Mouse (Mus musculus) heart, postnatal 0 days (tissue): Measurements from ENCODE around the gene Pgbd5. TPM values are rescaled to one million over a fixed set of nuclear protein-coding genes. Genes with fewer than 3 reads are reported as not detected.

Experiments
- ATAC-seq: fragments of 200-750 bp; cut with Nextera tagmentation; 2 replicates; pipeline ENCODE4 v1.8.0; 2017; ENCODE audit warnings: low read depth, moderate number of reproducible peaks, moderate library complexity; ENCODE audit not compliant: insufficient read depth
- DNase-seq: peaks from one replicate; pipeline ENCODE4 v3.0.0-alpha.2; 2016; ENCODE audit warnings: low spot score
- H3K27ac ChIP-seq: fragments of 300-500 bp; sonication (generic); 2 replicates; pipeline ENCODE4 v1.5.1; 2014; ENCODE audit warnings: low read depth, mild to moderate bottlenecking
- H3K27me3 ChIP-seq: fragments of 300-500 bp; sonication (generic); 2 replicates; pipeline ENCODE4 v1.6.1; 2014; ENCODE audit warnings: low read length, mixed read lengths; ENCODE audit not compliant: control insufficient read depth, insufficient read depth
- H3K36me3 ChIP-seq: fragments of 300-500 bp; sonication (generic); replicated peaks from 2 replicates; pipeline ENCODE4 v1.6.1; 2014; ENCODE audit warnings: low read length, mixed read lengths; ENCODE audit not compliant: control insufficient read depth, insufficient read depth
- H3K4me1 ChIP-seq: fragments of 300-500 bp; sonication (generic); 2 replicates; pipeline ENCODE4 v1.6.1; 2014; ENCODE audit warnings: antibody characterized with exemption; ENCODE audit not compliant: control insufficient read depth, insufficient read depth
- H3K4me2 ChIP-seq: fragments of 300-500 bp; sonication (generic); 2 replicates; pipeline ENCODE4 v1.6.1; 2014; ENCODE audit warnings: low read depth, mild to moderate bottlenecking, low read length, moderate library complexity
- H3K4me3 ChIP-seq: fragments of 300-500 bp; sonication (generic); 2 replicates; pipeline ENCODE4 v1.5.1; 2014; ENCODE audit warnings: low read depth, low read length
- H3K9ac ChIP-seq: fragments of 300-500 bp; sonication (generic); replicated peaks from 2 replicates; pipeline ENCODE4 v1.6.1; 2014; ENCODE audit warnings: low read depth, low read length, mixed read lengths
- H3K9me3 ChIP-seq: fragments of 300-500 bp; sonication (generic); replicated peaks from 2 replicates; pipeline ENCODE4 v1.6.1; 2016; ENCODE audit warnings: low read length; ENCODE audit not compliant: control insufficient read depth
- CTCF ChIP-seq: IDR thresholded peaks from 2 replicates; pipeline ENCODE4 v1.5.1; 2016; ENCODE audit warnings: antibody characterized with exemption, control low read depth, low read depth
- EP300 ChIP-seq: IDR thresholded peaks from 2 replicates; pipeline ENCODE4 v1.6.1; 2016; ENCODE audit warnings: antibody characterized with exemption, low read depth
- WGBS: fragments of 180-500 bp; shearing (Covaris S2); extraction: QIAGEN DNeasy Blood & Tissue Kit; methylation state at CpG from one replicate; pipeline ENCODE4 v1.1.7; 2014; 5-methylcytosine and 5-hydroxymethylcytosine counted together
- polyA plus RNA-seq: library from polyadenylated mRNA; unstranded; fragments of >200 nt; fragmentation: Nextera tagmentation; extraction: Ambion mirVana; gene quantifications from 2 replicates; pipeline ENCODE4 v1.2.1, GENCODE M21; 2015
- total RNA-seq: library from RNA; depleted of rRNA; stranded (reverse); fragments of >200 nt; gene quantifications from 2 replicates; pipeline ENCODE4 v1.2.3, GENCODE M21; 2014; ENCODE audit warnings: low replicate concordance; rRNA removed

Pgbd5 gene
- total and polyA plus RNA-seq, 2 experiments from 2014 or later: 0.97 to 1.7 TPM

DNA sequence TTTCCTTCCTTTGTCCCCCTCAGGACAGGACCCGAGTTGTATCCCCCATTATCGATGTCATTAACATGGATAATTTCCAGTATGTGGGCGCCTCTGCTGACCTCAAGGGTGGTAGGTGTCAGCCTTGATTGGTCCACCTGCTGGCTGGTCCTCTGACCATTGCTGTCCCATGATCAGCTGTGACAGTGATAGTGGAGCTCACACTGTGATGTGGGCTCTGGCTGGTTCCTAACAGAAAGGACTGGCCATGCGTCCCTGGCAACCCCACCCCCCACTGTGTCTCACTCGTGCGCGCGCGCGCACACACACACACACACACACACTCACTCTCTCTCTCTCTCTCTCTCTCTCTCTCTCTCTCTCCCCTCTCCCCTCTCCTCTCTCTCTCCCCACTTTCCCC lies 109.8 kb downstream of the Pgbd5 start:
- no peak for TF ChIP-seq EP300
- no peak for TF ChIP-seq CTCF
- Histone ChIP-seq H3K4me3 (no peak overlapping the region), H3K9ac (no peak overlapping the region), H3K9me3 (no peaks in the 10 kb centered on the region), H3K36me3 (peaks cover 80% of the 10 kb centered on the region), H3K27ac (no peak overlapping the region), H3K4me1 (0 out of 2 replicates have a peak, but pooled peaks cover 3% of the 10 kb centered on the region), H3K4me2 (no peak overlapping the region), H3K27me3 (no peaks in the 10 kb centered on the region)
- whole genome bisulfite sequencing: 80% methylated on average over 10 of the region's 10 CpGs
- no peak for ATAC-seq
- no peak for DNase-seq

DNA sequence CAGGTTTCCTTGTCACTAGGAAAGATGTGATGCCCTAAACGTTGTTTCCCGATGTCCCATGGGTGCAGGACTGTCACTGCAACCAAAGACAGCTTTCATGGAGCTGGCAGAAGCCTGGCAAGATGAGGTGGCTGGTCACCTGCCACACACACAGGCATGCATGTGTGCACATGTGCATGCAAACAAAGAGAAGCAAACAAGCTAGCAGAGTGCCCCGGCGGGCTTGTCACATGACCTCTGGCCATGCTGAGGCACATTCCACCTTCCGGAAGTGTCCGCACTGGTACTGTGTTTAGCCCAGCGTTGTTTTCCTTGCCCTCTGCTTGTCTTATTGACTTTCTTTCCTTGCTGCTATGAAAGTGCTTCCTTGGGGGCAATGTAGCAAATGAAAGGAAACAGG lies 111.2 kb downstream of the Pgbd5 start:
- no peaks in the 10 kb centered on the region for H3K9me3 ChIP-seq
- 80% methylated on average over 7 of the region's 7 CpGs for WGBS
- H3K4me2 ChIP-seq: no peak overlapping the region
- TF ChIP-seq EP300: no peak
- TF ChIP-seq CTCF: no peak
- H3K36me3 ChIP-seq: peaks cover 79% of the 10 kb centered on the region
- no peak overlapping the region for H3K9ac ChIP-seq
- H3K4me3 ChIP-seq: no peak overlapping the region
- ATAC-seq: no peak
- 0 out of 2 replicates have a peak, but pooled peaks cover 3% of the 10 kb centered on the region for H3K4me1 ChIP-seq
- no peak for DNase-seq
- H3K27ac ChIP-seq: no peak overlapping the region
- H3K27me3 ChIP-seq: no peaks in the 10 kb centered on the region

DNA sequence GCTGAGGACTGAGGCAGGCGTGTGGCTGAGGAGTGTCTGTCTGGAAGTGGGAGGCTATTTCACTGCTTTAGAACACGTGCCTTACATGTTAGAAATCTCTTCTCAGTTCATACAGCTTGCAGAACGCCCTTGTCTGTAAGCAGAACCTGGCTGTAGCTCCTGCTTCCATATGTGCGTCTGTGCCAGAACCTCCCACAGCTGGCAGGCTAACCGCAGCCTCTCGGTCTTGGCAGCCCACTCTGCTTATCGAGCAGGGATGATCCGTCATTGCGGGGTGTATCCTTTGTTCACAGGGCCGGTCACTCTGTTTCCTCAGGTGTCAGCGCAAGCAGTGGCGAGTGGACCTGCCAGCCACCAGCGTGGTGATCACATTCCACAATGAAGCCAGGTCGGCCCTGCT lies 116.1 kb downstream of the Pgbd5 start:
- H3K9me3 ChIP-seq: no peaks in the 10 kb centered on the region
- H3K27ac ChIP-seq: no peak overlapping the region
- no peaks in the 10 kb centered on the region for H3K27me3 ChIP-seq
- ATAC-seq (no peak), DNase-seq (no peak)
- peaks cover 52% of the 10 kb centered on the region for H3K36me3 ChIP-seq
- 90% methylated on average over 14 of the region's 14 CpGs for WGBS
- H3K4me1 ChIP-seq: peaks cover 8% of the 10 kb centered on the region
- H3K9ac ChIP-seq: no peak overlapping the region
- H3K4me3 ChIP-seq: no peak overlapping the region
- TF ChIP-seq CTCF (no peak), EP300 (no peak)
- H3K4me2 ChIP-seq: no peak overlapping the region

DNA sequence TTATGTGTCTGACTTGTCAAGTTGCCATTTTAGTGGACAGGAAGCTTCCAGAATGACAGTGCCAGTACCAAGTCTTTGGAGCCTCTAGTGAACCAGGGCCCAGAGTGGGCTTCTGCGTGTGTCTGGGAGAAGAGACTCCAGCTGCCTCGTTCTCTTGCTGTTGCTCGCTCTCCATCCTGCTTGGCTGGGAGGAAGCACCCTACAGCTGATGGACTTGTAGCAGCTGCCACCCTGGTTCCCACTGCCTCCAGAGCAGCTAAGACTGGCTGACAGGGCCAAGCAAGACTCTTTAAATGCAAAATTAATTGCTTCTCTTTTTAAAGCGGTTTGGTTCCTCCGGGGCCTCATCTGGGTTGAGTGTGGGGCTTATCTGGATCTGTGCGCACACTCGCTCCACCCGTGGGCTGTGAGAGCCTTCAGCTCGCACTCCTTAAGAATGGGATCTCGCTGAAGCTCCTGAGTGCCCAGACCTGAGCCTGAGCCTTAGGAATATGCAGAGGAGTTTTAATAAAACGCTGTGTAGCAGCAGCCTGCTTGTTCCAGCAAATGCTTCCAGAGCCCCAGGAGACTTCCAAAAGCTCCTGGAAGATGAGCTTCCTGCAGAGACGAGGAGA lies 118.1 kb downstream of the Pgbd5 start:
- no peak overlapping the region for H3K27ac ChIP-seq
- H3K4me1 ChIP-seq: peaks cover 27% of the 10 kb centered on the region
- ATAC-seq (no peak), DNase-seq (no peak)
- H3K9ac ChIP-seq: no peak overlapping the region
- no peak for TF ChIP-seq CTCF
- no peak for TF ChIP-seq EP300
- no peak overlapping the region for H3K4me3 ChIP-seq
- H3K4me2 ChIP-seq: no peak overlapping the region
- 62% methylated on average over 12 of the region's 12 CpGs for WGBS
- no peaks in the 10 kb centered on the region for H3K27me3 ChIP-seq
- H3K9me3 ChIP-seq: no peaks in the 10 kb centered on the region
- peaks cover 33% of the 10 kb centered on the region for H3K36me3 ChIP-seq

DNA sequence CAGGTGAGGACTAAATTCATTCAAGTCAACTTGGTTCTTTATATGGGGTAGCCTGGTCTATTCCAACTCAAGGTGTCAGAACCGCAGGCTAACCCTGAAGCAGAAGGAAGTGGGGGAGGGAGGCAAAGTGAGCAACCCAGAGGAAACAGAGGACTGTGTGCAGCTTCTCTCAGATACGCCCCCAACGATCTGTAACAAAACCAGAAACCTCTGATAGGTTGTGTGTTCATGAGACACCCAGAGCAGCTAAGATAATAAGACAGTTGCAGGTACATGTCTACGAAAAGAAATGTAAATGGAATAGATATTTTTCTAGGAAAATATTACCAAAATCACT lies 120.2 kb downstream of the Pgbd5 start:
- DNase-seq: no peak
- no peak overlapping the region for H3K4me3 ChIP-seq
- no peak for TF ChIP-seq CTCF
- no peak for TF ChIP-seq EP300
- no peaks in the 10 kb centered on the region for H3K9me3 ChIP-seq
- H3K27ac ChIP-seq: peak overlapping the region; percentile 89
- H3K4me2 ChIP-seq: no peak overlapping the region
- H3K27me3 ChIP-seq: no peaks in the 10 kb centered on the region
- 80% methylated on average over 4 of the region's 4 CpGs for WGBS
- no peak overlapping the region for H3K9ac ChIP-seq
- peaks cover 12% of the 10 kb centered on the region for H3K36me3 ChIP-seq
- H3K4me1 ChIP-seq: peaks cover 47% of the 10 kb centered on the region
- ATAC-seq: no peak

Other genes starting within 250 kb of the Pgbd5 start
- 30.0 and 35.4 TPM in 2 replicates for gene Galnt2, start 208.3 kb downstream of the Pgbd5 start, total RNA-seq
- gene Galnt2, start 208.3 kb downstream of the Pgbd5 start, polyA plus RNA-seq: 24.6 and 30.3 TPM in 2 replicates
- 30.3 and 62.9 TPM in 2 replicates for gene Cog2, start 81.1 kb upstream of the Pgbd5 start, total RNA-seq
- gene Cog2, start 81.1 kb upstream of the Pgbd5 start, polyA plus RNA-seq: 16.7 and 17.2 TPM in 2 replicates
- 1.4 and 20.8 TPM in 2 replicates for gene Agt, start 130.0 kb upstream of the Pgbd5 start, total RNA-seq
- gene Agt, start 130.0 kb upstream of the Pgbd5 start, polyA plus RNA-seq: 5.5 and 5.7 TPM in 2 replicates
- gene Capn9, start 136.5 kb upstream of the Pgbd5 start, total RNA-seq: not detected in 2 replicates
- 0.26 and 0.33 TPM in 2 replicates for gene Capn9, start 136.5 kb upstream of the Pgbd5 start, polyA plus RNA-seq
- 144 and 164 TPM in 2 replicates for gene 2310022B05Rik, start 223.7 kb upstream of the Pgbd5 start, total RNA-seq
- gene 2310022B05Rik, start 223.7 kb upstream of the Pgbd5 start, polyA plus RNA-seq: 29.8 and 30.7 TPM in 2 replicates